In the genomic region with DNA sequence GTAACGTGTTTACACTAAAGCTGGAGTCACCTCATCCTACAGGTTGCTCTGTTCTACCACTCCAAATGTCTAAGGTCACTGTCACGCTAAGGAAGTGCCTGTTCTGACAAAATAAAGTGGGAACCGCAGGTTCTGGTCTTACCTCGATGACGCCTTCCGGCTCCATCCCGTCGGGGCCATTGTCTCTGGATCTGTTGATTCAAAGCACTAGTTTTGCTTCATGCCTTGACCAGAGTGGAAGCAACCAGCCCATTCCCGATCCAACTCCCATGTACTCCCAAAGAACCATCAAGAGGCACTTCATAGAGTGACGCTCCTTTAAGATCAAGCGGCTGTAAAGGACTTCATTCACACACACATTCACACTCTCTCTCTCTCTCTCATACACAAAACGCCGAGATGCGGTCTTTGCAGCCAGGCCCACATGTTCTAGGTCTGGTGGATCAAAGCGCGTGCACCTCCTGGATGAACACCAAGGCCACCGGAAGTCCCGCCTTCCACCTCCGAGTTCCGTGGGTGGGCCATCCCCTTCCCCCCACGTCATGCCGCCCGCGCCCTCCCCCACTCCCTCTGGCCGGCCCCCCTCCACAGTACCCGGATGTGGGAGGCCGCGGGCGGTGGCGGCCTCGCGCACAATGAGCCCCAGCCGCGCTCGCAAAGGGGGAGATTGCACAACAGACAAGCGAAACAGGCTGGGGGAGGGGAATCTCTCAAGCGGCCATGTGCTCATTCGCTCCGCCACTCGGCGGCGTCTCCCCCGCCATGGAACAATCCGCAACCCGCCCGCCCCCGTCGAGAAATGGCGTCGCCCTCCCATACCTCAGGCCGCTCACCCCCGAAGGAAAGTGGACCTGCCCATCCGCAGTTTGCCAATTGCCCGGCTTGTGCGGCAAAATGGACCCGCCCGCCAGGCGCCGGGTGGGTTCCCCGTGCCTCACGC, we compare ENCODE assay signal across 8 mouse cellular contexts. TPM values are rescaled to one million over a fixed set of nuclear protein-coding genes. Genes with fewer than 3 reads are reported as not detected.
A peak's percentile ranks its signal among the peaks of the same experiment; 100 is the strongest.
DNase-seq lines count a peak whose midpoint lies in the region; TF ChIP-seq lines count a peak whose summit lies in the region.

No protein-coding gene starts in this region.

- H3K4me3 ChIP-seq in gastrocnemius, adult 2 months: peak overlapping the region; percentile 100
- H3K4me3 ChIP-seq in megakaryocyte, embryonic 14.5 days (replicated peaks): peak overlapping the region; percentile 94

- no peaks in the 10 kb centered on the region for H3K9me3 ChIP-seq in megakaryocyte, embryonic 14.5 days

- intact Hi-C loops in gastrocnemius, adult 2 months (cut with DNase I): no loop called here

- peak; percentile 86 for DNase-seq in WW6 (ENCODE audit: low read depth, low spot score)
- DNase-seq in cerebellum, postnatal 4 days (ENCODE audit: low spot score in 2 of 2): peak; percentile 95
- DNase-seq in gastrocnemius, adult 2 months: peak; percentile 98
- DNase-seq in hindlimb bud, embryonic 11.5 days (ENCODE audit: extremely low spot score, low read depth, low spot score): peak; percentile 73
- DNase-seq in left cerebral cortex, adult 8-10 months (ENCODE audit: low spot score in 2 of 2): peak; percentile 81 to 90
- DNase-seq in right cerebral cortex, postnatal 10 days (ENCODE audit: low spot score in 2 of 2): peak; percentile 96 to 97
- peak; percentile 94 for DNase-seq in urinary bladder, postnatal 25 days (ENCODE audit: low spot score)

- H3K27ac ChIP-seq in gastrocnemius, adult 2 months: peak overlapping the region; percentile 97

- peaks cover 76% of the 10 kb centered on the region for H3K36me3 ChIP-seq in megakaryocyte, embryonic 14.5 days (replicated peaks; ENCODE audit: low read length)

- H3K4me1 ChIP-seq in megakaryocyte, embryonic 14.5 days: peaks cover 58% of the 10 kb centered on the region

- H3K27me3 ChIP-seq in megakaryocyte, embryonic 14.5 days (replicated peaks): no peaks in the 10 kb centered on the region

- no peak; the same call in 1 of the 2 replicates for TF ChIP-seq CTCF in gastrocnemius, adult 2 months (IDR thresholded peaks at IDR 0.05)

RNA-seq across cellular contexts. Expression of a gene that starts 1.2 kb away (rescaled TPM):
- total RNA-seq in gastrocnemius, adult 2 months (2021): 10 to 100 TPM; 98.0 to 98.5 TPM
- 100 to 1,000 TPM; 268 to 307 (median 295) TPM for total RNA-seq in left cerebral cortex, adult 8-10 months (2022)
- 144 and 601 TPM in 2 replicates for polyA plus RNA-seq in megakaryocyte, embryonic 14.5 days (2012; ENCODE audit: insufficient read depth, low replicate concordance)

RNA-seq across cellular contexts. Expression of a gene that starts 5.1 kb away (rescaled TPM):
- total RNA-seq in gastrocnemius, adult 2 months (2021): 1 to 10 TPM; 1.7 to 3.2 TPM
- total RNA-seq in left cerebral cortex, adult 8-10 months (2022): 10 to 100 TPM; 14.1 to 63.3 (median 34.2) TPM
- 8.7 and 128 TPM in 2 replicates for polyA plus RNA-seq in megakaryocyte, embryonic 14.5 days (2012; ENCODE audit: insufficient read depth, low replicate concordance)

RNA-seq across cellular contexts. Expression of a gene that starts 8.6 kb away (rescaled TPM):
- total RNA-seq in gastrocnemius, adult 2 months (2021): 1 to 10 TPM; 8.6 to 9.7 TPM
- 10 to 100 TPM; 59.3 to 68.7 (median 61.4) TPM for total RNA-seq in left cerebral cortex, adult 8-10 months (2022)
- polyA plus RNA-seq in megakaryocyte, embryonic 14.5 days (2012; ENCODE audit: insufficient read depth, low replicate concordance): 16.2 and 31.6 TPM in 2 replicates

RNA-seq across cellular contexts. Expression of a gene that starts 10.8 kb away (rescaled TPM):
- 10 to 100 TPM; 25.4 to 28.1 TPM for total RNA-seq in gastrocnemius, adult 2 months (2021)
- 10 to 100 TPM; 72.6 to 96.8 (median 83.6) TPM for total RNA-seq in left cerebral cortex, adult 8-10 months (2022)
- polyA plus RNA-seq in megakaryocyte, embryonic 14.5 days (2012; ENCODE audit: insufficient read depth, low replicate concordance): 54.1 and 94.8 TPM in 2 replicates

RNA-seq across cellular contexts. Expression of a gene that starts 14.5 kb away (rescaled TPM):
- 1 to 10 TPM in 1 of 2 experiments, under 1 TPM in 1; 0.64 to 1.1 TPM for total RNA-seq in gastrocnemius, adult 2 months (2021)
- total RNA-seq in left cerebral cortex, adult 8-10 months (2022): 1 to 10 TPM; 2.5 to 4.2 (median 3.2) TPM
- 0.56 TPM in 1 of 2 replicates, not detected in the other for polyA plus RNA-seq in megakaryocyte, embryonic 14.5 days (2012; ENCODE audit: insufficient read depth, low replicate concordance)

Comparison
In these comparisons a context has a peak if more than half of its experiments do, and no peak if none do; other contexts are left out.
1. Peak in every context shown above with its lines: DNase-seq, H3K4me3 ChIP-seq and H3K27ac ChIP-seq.
2. RNA of a gene that starts 8.6 kb away (total RNA-seq): 59.3 to 68.7 TPM in left cerebral cortex, adult 8-10 months; 8.6 to 9.7 TPM in gastrocnemius, adult 2 months; every median in the first group is over 4 times any median in the second.